Mouse (Mus musculus) neural tube, embryonic 15.5 days (tissue): ENCODE data around the gene Nphp3. TPM values are rescaled to one million over a fixed set of nuclear protein-coding genes. Genes with fewer than 3 reads are reported as not detected.

ENCODE experiments used
- ATAC-seq: fragments of 200-750 bp; cut with Nextera tagmentation; 2 replicates; pipeline ENCODE4 v1.8.0; 2017; ENCODE audit warnings: mild to moderate bottlenecking, moderate TSS enrichment, moderate library complexity; ENCODE audit not compliant: low FRiP score
- H3K27ac ChIP-seq: fragments of 300-500 bp; sonication (generic); replicated peaks from 2 replicates; pipeline ENCODE4 v1.5.1; 2015; ENCODE audit warnings: mild to moderate bottlenecking, inconsistent platforms
- H3K27me3 ChIP-seq: fragments of 300-500 bp; sonication (generic); replicated peaks from 2 replicates; pipeline ENCODE4 v1.6.1; 2015; ENCODE audit warnings: inconsistent platforms
- H3K36me3 ChIP-seq: fragments of 300-500 bp; sonication (generic); 2 replicates; pipeline ENCODE4 v1.6.1; 2015; ENCODE audit warnings: inconsistent platforms
- H3K4me1 ChIP-seq: fragments of 300-500 bp; sonication (generic); 2 replicates; pipeline ENCODE4 v1.6.1; 2015; ENCODE audit warnings: inconsistent platforms
- H3K4me2 ChIP-seq: fragments of 300-500 bp; sonication (generic); 2 replicates; pipeline ENCODE4 v1.6.1; 2015; ENCODE audit warnings: inconsistent platforms, mild to moderate bottlenecking, moderate library complexity
- H3K4me3 ChIP-seq: fragments of 300-500 bp; sonication (generic); replicated peaks from 2 replicates; pipeline ENCODE4 v1.5.1; 2015; ENCODE audit warnings: mild to moderate bottlenecking, inconsistent platforms
- H3K9ac ChIP-seq: fragments of 300-500 bp; sonication (generic); replicated peaks from 2 replicates; pipeline ENCODE4 v1.6.1; 2015; ENCODE audit warnings: mild to moderate bottlenecking, inconsistent platforms
- H3K9me3 ChIP-seq: fragments of 300-500 bp; sonication (generic); replicated peaks from 2 replicates; pipeline ENCODE4 v1.6.1; 2016; ENCODE audit warnings: inconsistent platforms
- WGBS: fragments of 180-500 bp; shearing (Covaris S2); methylation state at CpG from one replicate; pipeline ENCODE4 v1.1.7; 2015; ENCODE audit warnings: mixed read lengths; 5-methylcytosine and 5-hydroxymethylcytosine counted together
- polyA plus RNA-seq: library from polyadenylated mRNA; unstranded; fragments of >200 nt; fragmentation: Nextera tagmentation; extraction: Ambion mirVana; gene quantifications from 2 replicates; pipeline ENCODE4 v1.2.1, GENCODE M21; 2015

Nphp3 gene
- polyA plus RNA-seq, 1 experiment from 2014 or later = 4.2 TPM

DNA sequence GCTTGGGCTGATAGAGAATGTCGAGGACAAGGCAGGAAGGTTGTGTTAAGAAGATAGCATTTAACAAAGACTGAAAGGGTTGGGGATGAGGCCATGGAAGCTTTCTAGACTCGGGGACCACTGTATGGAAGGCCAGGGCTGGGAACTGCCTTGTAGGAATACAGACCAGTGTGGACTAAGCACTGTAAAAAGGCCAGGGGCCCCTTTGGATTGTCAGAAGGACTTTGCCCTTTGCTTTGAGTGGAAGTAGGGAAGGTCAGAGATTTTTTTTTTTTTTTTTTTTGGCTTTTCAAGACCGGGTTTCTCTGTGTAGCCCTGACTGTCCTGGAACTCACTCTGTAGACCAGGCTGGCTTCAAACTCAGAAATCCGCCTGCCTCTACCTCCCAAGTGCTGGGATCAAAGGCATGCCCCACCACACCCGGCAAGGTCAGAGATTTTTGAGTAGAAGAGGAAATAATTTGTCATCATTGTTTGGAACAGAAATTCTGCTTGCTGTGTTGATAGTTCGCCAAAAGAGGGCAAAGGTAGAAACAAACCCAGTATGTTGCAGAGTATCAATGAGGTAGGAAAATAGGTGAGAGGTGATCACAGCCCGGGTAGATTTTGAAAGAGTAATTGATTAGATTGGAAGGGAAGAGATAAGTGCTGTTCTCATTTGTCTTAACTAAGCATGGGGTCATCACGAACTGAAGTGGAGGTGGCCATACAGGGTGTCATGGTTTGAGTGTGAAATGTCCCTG is 68.7 kb downstream of the Nphp3 start:
- H3K27me3 ChIP-seq = no peaks in the 10 kb centered on the region
- ATAC-seq = no peak
- no peak overlapping the region for H3K4me3 ChIP-seq
- H3K4me1 ChIP-seq = no peaks in the 10 kb centered on the region
- no peaks in the 10 kb centered on the region for H3K9me3 ChIP-seq
- H3K9ac ChIP-seq = no peak overlapping the region
- H3K36me3 ChIP-seq = no peaks in the 10 kb centered on the region
- WGBS = 83% methylated on average over 8 of the region's 8 CpGs
- no peak overlapping the region for H3K27ac ChIP-seq
- no peak overlapping the region for H3K4me2 ChIP-seq

DNA sequence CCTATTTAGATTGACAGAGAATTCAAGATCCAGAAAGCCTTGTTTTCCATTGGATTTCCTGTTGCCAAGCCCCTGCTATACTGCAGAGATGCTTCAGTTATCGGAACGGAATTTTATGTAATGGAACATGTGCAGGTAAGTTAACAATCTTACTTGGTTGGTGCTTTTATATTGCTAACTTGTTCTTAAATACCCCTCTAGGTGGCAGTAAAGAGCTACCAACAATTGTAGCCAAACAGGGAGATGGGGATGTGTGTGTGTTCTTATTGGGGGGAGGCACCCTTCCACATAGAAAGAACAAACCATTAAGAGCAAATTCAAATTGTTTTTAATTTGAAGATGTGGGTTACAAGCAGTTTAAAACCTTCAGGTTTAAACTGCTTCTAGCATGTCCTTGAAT is 73.5 kb downstream of the Nphp3 start:
- H3K27me3 ChIP-seq = no peaks in the 10 kb centered on the region
- H3K27ac ChIP-seq = no peak overlapping the region
- no peaks in the 10 kb centered on the region for H3K4me1 ChIP-seq
- 68% methylated on average over 2 of the region's 2 CpGs for WGBS
- H3K36me3 ChIP-seq = no peaks in the 10 kb centered on the region
- ATAC-seq = no peak
- no peak overlapping the region for H3K4me3 ChIP-seq
- H3K9ac ChIP-seq = no peak overlapping the region
- H3K9me3 ChIP-seq = no peaks in the 10 kb centered on the region
- no peak overlapping the region for H3K4me2 ChIP-seq

DNA sequence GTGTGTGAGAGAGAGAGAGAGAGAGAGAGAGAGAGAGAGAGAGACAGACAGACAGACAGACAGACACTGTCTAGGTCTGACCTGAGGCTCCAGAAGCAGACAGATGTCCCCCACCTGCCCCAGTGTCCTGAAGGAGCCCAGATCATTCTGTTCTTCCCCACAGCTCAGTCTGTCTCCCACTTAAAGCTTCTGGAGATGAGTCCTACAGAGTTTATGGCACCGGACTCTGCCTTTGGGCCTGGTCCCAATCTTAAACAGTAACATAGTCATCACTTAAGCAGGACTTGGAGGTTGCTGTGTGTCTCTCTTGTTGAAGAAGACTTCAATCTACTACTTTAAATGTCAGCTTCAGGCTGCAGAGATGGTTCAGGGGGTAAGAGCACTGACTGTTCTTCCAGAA is 76.4 kb downstream of the Nphp3 start:
- Histone ChIP-seq H3K9me3 (no peaks in the 10 kb centered on the region), H3K4me3 (no peak overlapping the region), H3K4me1 (no peaks in the 10 kb centered on the region), H3K27ac (no peak overlapping the region), H3K27me3 (no peaks in the 10 kb centered on the region), H3K9ac (no peak overlapping the region), H3K36me3 (0 out of 2 replicates have a peak, but pooled peaks cover 6% of the 10 kb centered on the region), H3K4me2 (no peak overlapping the region)
- 92% methylated on average over 1 of the region's 1 CpGs for WGBS
- ATAC-seq = no peak

DNA sequence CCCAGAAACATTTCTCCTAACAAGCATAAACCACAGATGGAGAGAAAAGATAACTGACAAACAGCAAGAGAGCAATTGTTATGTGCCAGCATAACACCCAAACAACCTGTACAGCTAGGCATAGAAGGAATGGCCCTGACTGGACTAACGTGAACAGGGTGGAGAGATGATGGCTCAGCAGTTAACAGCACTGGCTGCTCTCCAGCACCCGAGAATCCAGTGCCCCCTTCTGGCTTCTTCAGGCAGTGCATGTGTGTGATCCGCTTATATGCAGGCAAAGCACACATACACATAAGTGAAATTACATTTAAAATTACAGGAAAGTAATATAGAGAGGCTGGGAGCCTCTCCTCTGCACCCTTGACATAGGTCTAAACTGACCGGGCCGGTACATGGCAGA is 77.0 kb downstream of the Nphp3 start:
- Histone ChIP-seq H3K9me3 (no peaks in the 10 kb centered on the region), H3K4me2 (no peak overlapping the region), H3K27ac (no peak overlapping the region), H3K4me1 (no peaks in the 10 kb centered on the region), H3K36me3 (0 out of 2 replicates have a peak, but pooled peaks cover 6% of the 10 kb centered on the region), H3K9ac (no peak overlapping the region), H3K4me3 (no peak overlapping the region), H3K27me3 (no peaks in the 10 kb centered on the region)
- whole genome bisulfite sequencing = 51% methylated on average over 5 of the region's 5 CpGs
- ATAC-seq = no peak

DNA sequence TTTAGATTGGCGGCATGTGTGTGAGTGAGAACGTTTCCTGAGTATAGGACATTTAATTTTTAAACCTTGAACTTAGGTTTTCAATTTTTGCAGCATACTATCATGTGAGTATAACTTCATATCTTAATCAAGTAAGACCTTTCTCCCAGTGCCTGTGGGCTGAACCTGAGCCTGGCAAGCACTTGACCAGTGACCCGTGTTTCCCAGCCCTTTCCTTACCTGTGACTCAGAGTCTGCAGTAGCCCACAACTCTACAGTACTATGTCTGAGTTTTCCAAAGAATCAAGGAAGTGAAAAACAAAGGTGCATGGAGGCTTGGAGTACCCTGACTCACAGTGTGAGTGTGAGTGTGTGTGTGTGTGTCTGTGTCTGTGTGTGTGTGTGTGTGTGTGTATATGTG is 77.7 kb downstream of the Nphp3 start:
- Histone ChIP-seq H3K4me1 (no peaks in the 10 kb centered on the region), H3K4me3 (no peak overlapping the region), H3K27me3 (no peaks in the 10 kb centered on the region), H3K4me2 (no peak overlapping the region), H3K9ac (no peak overlapping the region), H3K9me3 (no peaks in the 10 kb centered on the region), H3K36me3 (0 out of 2 replicates have a peak, but pooled peaks cover 10% of the 10 kb centered on the region), H3K27ac (no peak overlapping the region)
- no peak for ATAC-seq
- 80% methylated on average over 3 of the region's 3 CpGs for WGBS

DNA sequence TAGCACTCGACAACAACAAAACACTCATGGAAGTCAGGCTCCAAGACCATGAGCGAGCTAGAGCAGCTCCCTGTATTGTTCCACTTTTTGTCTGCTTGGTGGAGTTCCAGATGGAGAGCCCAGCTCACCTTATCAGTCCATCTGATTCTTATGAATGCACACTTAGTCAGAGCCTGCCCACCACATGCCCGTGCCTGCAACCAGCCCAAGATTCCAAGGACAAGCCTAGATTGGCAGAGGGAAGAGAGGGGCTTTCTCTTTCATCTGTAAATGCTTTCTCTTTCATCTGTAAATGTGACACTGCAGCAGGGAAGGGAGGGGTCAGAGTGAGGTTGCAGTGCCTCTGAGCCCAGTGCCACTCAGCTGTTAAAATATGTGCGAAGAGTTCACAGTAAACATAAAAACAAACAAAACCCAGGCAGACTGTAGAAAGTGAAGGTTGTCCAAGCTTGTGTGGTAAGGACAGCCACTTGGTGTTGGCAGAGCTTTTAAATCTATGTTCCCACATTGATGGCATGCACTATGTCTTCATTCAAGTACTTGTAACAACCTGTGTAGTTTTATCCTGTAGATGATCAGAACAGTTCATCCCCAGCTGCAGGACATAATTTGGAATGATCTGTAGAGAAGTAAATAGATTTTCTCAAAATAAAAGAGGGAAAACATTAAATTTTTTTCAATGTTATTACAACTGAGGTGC is 83.5 kb downstream of the Nphp3 start:
- 55% methylated on average over 4 of the region's 4 CpGs for WGBS
- Histone ChIP-seq H3K27me3 (no peaks in the 10 kb centered on the region), H3K9ac (no peak overlapping the region), H3K27ac (no peak overlapping the region), H3K4me3 (no peak overlapping the region), H3K4me1 (no peaks in the 10 kb centered on the region), H3K4me2 (no peak overlapping the region), H3K36me3 (0 out of 2 replicates have a peak, but pooled peaks cover 10% of the 10 kb centered on the region), H3K9me3 (no peaks in the 10 kb centered on the region)
- no peak for ATAC-seq

DNA sequence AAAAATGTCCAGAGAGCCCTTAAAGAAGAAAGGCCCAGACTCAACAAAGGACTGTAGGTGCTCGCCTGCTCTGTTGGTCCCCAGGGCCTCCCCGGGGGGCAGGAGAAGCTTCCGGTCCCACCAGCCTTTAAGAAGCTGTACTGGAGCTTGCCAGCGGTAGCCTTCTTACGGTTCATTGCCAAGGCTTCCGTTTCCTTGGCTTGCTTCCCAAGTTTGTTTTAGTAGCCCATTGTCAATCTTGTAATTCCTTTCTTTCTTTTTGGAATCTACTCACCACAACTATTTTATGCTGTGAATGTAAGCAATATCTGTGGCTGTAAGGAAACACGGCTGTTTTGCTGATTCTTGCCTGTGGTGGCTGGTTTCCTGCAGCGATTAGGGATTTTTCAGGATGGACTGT is 86.2 kb downstream of the Nphp3 start:
- no peak overlapping the region for H3K9ac ChIP-seq
- no peaks in the 10 kb centered on the region for H3K27me3 ChIP-seq
- no peak overlapping the region for H3K4me3 ChIP-seq
- H3K9me3 ChIP-seq = no peaks in the 10 kb centered on the region
- 0 out of 2 replicates have a peak, but pooled peaks cover 5% of the 10 kb centered on the region for H3K36me3 ChIP-seq
- H3K4me1 ChIP-seq = no peaks in the 10 kb centered on the region
- no peak overlapping the region for H3K4me2 ChIP-seq
- peak overlapping the region; percentile 23; the same call in 1 of the 2 replicates for H3K27ac ChIP-seq
- no peak for ATAC-seq
- WGBS = 53% methylated on average over 8 of the region's 8 CpGs

DNA sequence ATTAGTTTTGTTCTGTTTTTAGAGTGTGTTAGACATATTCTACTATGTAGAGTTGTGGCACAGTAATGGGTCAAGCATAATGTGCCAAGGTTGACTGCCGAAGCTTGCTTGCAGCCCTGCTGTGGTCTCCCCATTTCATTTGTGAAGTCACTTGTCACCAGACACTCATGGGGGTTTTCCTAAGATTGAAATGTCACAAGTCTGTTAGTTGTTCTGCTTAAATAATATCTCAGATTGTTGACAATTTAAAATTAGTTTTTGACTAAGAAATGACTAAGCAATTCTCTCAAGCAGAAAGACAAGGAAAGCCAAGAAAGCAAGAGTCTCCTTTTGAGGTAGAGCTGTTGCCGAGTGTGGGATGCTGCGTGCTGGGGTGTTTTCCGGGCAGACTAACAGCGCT is 90.6 kb downstream of the Nphp3 start:
- Histone ChIP-seq H3K4me1 (no peaks in the 10 kb centered on the region), H3K36me3 (no peaks in the 10 kb centered on the region), H3K4me2 (no peak overlapping the region), H3K4me3 (no peak overlapping the region), H3K9ac (no peak overlapping the region), H3K27me3 (no peaks in the 10 kb centered on the region), H3K9me3 (no peaks in the 10 kb centered on the region), H3K27ac (no peak overlapping the region)
- ATAC-seq = no peak
- WGBS = 94% methylated on average over 5 of the region's 5 CpGs

Other genes starting within 250 kb of the Nphp3 start
- 25.2 and 25.9 TPM in 2 replicates for gene Tmem108, start 240.7 kb upstream of the Nphp3 start, polyA plus RNA-seq
- gene Gm28305, start 38.1 kb downstream of the Nphp3 start, polyA plus RNA-seq = not detected in 2 replicates
- 64.3 and 68.0 TPM in 2 replicates for gene Uba5, start 60.6 kb downstream of the Nphp3 start, polyA plus RNA-seq
- 6.4 and 10.3 TPM in 2 replicates for gene Acad11, start 60.8 kb downstream of the Nphp3 start, polyA plus RNA-seq
- 3.3 and 8.8 TPM in 2 replicates for gene Ackr4, start 124.4 kb downstream of the Nphp3 start, polyA plus RNA-seq